8 mouse cellular contexts compared by ENCODE assay signal in the genomic region with DNA sequence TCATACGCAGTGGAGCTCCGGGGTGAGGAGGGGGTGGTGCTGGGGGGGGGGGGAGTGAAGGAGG. TPM values are rescaled to one million over a fixed set of nuclear protein-coding genes. Genes with fewer than 3 reads are reported as not detected.
DNase-seq lines count a peak whose midpoint lies in the region; ATAC-seq and TF ChIP-seq lines count a peak whose summit lies in the region.

A gene (minus strand): TSS at position 26 of the 64 bp plus-strand sequence.

- no peaks in the 10 kb centered on the region for H3K9me3 ChIP-seq in lung, postnatal 0 days (ENCODE audit: low read length)
- H3K9me3 ChIP-seq in embryonic facial prominence, embryonic 14.5 days (ENCODE audit: control insufficient read depth, low read length) = no peaks in the 10 kb centered on the region
- no peaks in the 10 kb centered on the region for H3K9me3 ChIP-seq in heart, embryonic 16.5 days (replicated peaks; ENCODE audit: control insufficient read depth, low read length)
- no peaks in the 10 kb centered on the region for H3K9me3 ChIP-seq in limb, embryonic 10.5 days (replicated peaks)
- no peaks in the 10 kb centered on the region for H3K9me3 ChIP-seq in neural tube, embryonic 15.5 days (replicated peaks)

- WGBS in lung, postnatal 0 days = 0% methylated on average over 2 of the region's 2 CpGs
- 0% methylated on average over 2 of the region's 2 CpGs for WGBS in embryonic facial prominence, embryonic 14.5 days
- 0% methylated on average over 2 of the region's 2 CpGs for WGBS in heart, embryonic 16.5 days
- 0% methylated on average over 2 of the region's 2 CpGs for WGBS in limb, embryonic 10.5 days
- WGBS in neural tube, embryonic 15.5 days = 5% methylated on average over 2 of the region's 2 CpGs

- H3K4me1 ChIP-seq in lung, postnatal 0 days (ENCODE audit: insufficient read depth, low read depth, low read length) = peaks cover 4% of the 10 kb centered on the region; the same call in 1 of the 2 replicates
- peaks cover 12% of the 10 kb centered on the region for H3K4me1 ChIP-seq in embryonic facial prominence, embryonic 14.5 days (ENCODE audit: control insufficient read depth, insufficient read depth, low read length)
- H3K4me1 ChIP-seq in heart, embryonic 16.5 days (ENCODE audit: control insufficient read depth, insufficient read depth, low read length) = peaks cover 6% of the 10 kb centered on the region
- H3K4me1 ChIP-seq in limb, embryonic 10.5 days = peaks cover 7% of the 10 kb centered on the region; the same call in 1 of the 2 replicates
- peaks cover 19% of the 10 kb centered on the region for H3K4me1 ChIP-seq in neural tube, embryonic 15.5 days

- no peak for TF ChIP-seq CTCF in lung, postnatal 0 days (IDR thresholded peaks at IDR 0.05)

- peak within 1 kb of the TSS; percentile 81 for H3K4me3 ChIP-seq in lung, postnatal 0 days (ENCODE audit: low read depth, low read length)
- H3K4me3 ChIP-seq in embryonic facial prominence, embryonic 14.5 days (ENCODE audit: low read depth, low read length) = peak within 1 kb of the TSS; percentile 92
- H3K4me3 ChIP-seq in heart, embryonic 16.5 days (ENCODE audit: low read length) = peak within 1 kb of the TSS; percentile 94
- peak within 1 kb of the TSS; percentile 93 for H3K4me3 ChIP-seq in limb, embryonic 10.5 days
- peak within 1 kb of the TSS; percentile 91 for H3K4me3 ChIP-seq in neural tube, embryonic 15.5 days (replicated peaks)

- no peak for TF ChIP-seq EP300 in lung, postnatal 0 days (IDR thresholded peaks at IDR 0.05)

- no peaks in the 10 kb centered on the region for H3K27me3 ChIP-seq in lung, postnatal 0 days (replicated peaks; ENCODE audit: insufficient read depth, low read length)
- no peaks in the 10 kb centered on the region for H3K27me3 ChIP-seq in embryonic facial prominence, embryonic 14.5 days (replicated peaks; ENCODE audit: control insufficient read depth, insufficient read depth, low read length)
- H3K27me3 ChIP-seq in heart, embryonic 16.5 days (ENCODE audit: control insufficient read depth, insufficient read depth, low read length) = no peaks in the 10 kb centered on the region
- H3K27me3 ChIP-seq in limb, embryonic 10.5 days (ENCODE audit: low read depth, poor library complexity, severe bottlenecking) = no peaks in the 10 kb centered on the region
- H3K27me3 ChIP-seq in neural tube, embryonic 15.5 days (replicated peaks) = no peaks in the 10 kb centered on the region

- peak within 1 kb of the TSS; percentile 64 for H3K4me2 ChIP-seq in lung, postnatal 0 days (replicated peaks; ENCODE audit: low read depth, low read length)
- peak within 1 kb of the TSS; percentile 74 for H3K4me2 ChIP-seq in embryonic facial prominence, embryonic 14.5 days (ENCODE audit: low read depth, low read length)
- peak within 1 kb of the TSS; percentile 82 for H3K4me2 ChIP-seq in heart, embryonic 16.5 days (ENCODE audit: low read depth, low read length)
- peak within 1 kb of the TSS; percentile 62 for H3K4me2 ChIP-seq in neural tube, embryonic 15.5 days

- no peak for DNase-seq in lung, postnatal 0 days (ENCODE audit: low spot score)
- no peak for DNase-seq in lung, postnatal 4 days
- DNase-seq in embryonic facial prominence, embryonic 14.5 days (ENCODE audit: low spot score) = no peak
- no peak for DNase-seq in limb, embryonic 10.5 days (ENCODE audit: low spot score)
- DNase-seq in frontal cortex, postnatal 25 days (ENCODE audit: low spot score in 2 of 2) = no peak
- no peak for DNase-seq in right cerebral cortex, postnatal 14 days

- no peak for ATAC-seq in lung, postnatal 0 days
- ATAC-seq in embryonic facial prominence, embryonic 14.5 days (ENCODE audit: low read depth) = no peak
- ATAC-seq in heart, embryonic 16.5 days (replicated peaks; ENCODE audit: extremely low read depth, insufficient read depth, low FRiP score) = no peak
- ATAC-seq in neural tube, embryonic 15.5 days (ENCODE audit: low FRiP score) = no peak

- no peaks in the 10 kb centered on the region for H3K36me3 ChIP-seq in lung, postnatal 0 days (ENCODE audit: insufficient read depth, low read length)
- H3K36me3 ChIP-seq in embryonic facial prominence, embryonic 14.5 days (ENCODE audit: control insufficient read depth, insufficient read depth, low read length) = no peaks in the 10 kb centered on the region
- no peaks in the 10 kb centered on the region for H3K36me3 ChIP-seq in heart, embryonic 16.5 days (ENCODE audit: control insufficient read depth, insufficient read depth)
- H3K36me3 ChIP-seq in limb, embryonic 10.5 days = no peaks in the 10 kb centered on the region
- H3K36me3 ChIP-seq in neural tube, embryonic 15.5 days = no peaks in the 10 kb centered on the region

- H3K27ac ChIP-seq in lung, postnatal 0 days (ENCODE audit: low read length) = peak within 1 kb of the TSS; percentile 98
- H3K27ac ChIP-seq in embryonic facial prominence, embryonic 14.5 days (replicated peaks; ENCODE audit: low read depth, low read length) = peak within 1 kb of the TSS; percentile 94
- H3K27ac ChIP-seq in heart, embryonic 16.5 days (ENCODE audit: low read length) = peak within 1 kb of the TSS; percentile 98
- H3K27ac ChIP-seq in limb, embryonic 10.5 days = peak within 1 kb of the TSS; percentile 94
- peak within 1 kb of the TSS; percentile 97 for H3K27ac ChIP-seq in neural tube, embryonic 15.5 days (replicated peaks)

- H3K9ac ChIP-seq in lung, postnatal 0 days (replicated peaks; ENCODE audit: low read depth) = peak within 1 kb of the TSS; percentile 87
- H3K9ac ChIP-seq in embryonic facial prominence, embryonic 14.5 days (ENCODE audit: low read depth, low read length) = peak within 1 kb of the TSS; percentile 92
- H3K9ac ChIP-seq in heart, embryonic 16.5 days (ENCODE audit: low read length) = peak within 1 kb of the TSS; percentile 96
- peak within 1 kb of the TSS; percentile 92 for H3K9ac ChIP-seq in neural tube, embryonic 15.5 days (replicated peaks)

RNA-seq across cellular contexts. Expression of the gene that starts here (rescaled TPM):
- polyA plus RNA-seq in lung, postnatal 0 days (2015; fragmentation: Nextera tagmentation; extraction: Ambion mirVana) = 49.2 and 55.2 TPM in 2 replicates
- polyA plus RNA-seq in embryonic facial prominence, embryonic 14.5 days (2014; fragmentation: Nextera tagmentation; extraction: Ambion mirVana) = 99.3 and 99.9 TPM in 2 replicates
- polyA plus RNA-seq in heart, embryonic 16.5 days (2015; fragmentation: Nextera tagmentation; extraction: Ambion mirVana) = 77.6 and 82.6 TPM in 2 replicates
- polyA plus RNA-seq in limb, embryonic 10.5 days (2016; fragmentation: Nextera tagmentation; extraction: Ambion mirVana) = 126 and 127 TPM in 2 replicates
- polyA plus RNA-seq in neural tube, embryonic 15.5 days (2015; fragmentation: Nextera tagmentation; extraction: Ambion mirVana) = 88.4 and 89.2 TPM in 2 replicates
